Mouse (Mus musculus) liver, adult (tissue): ENCODE data around the gene Stk11ip.

Experiments
- GATA4 ChIP-seq: IDR thresholded peaks from 2 replicates; pipeline ENCODE4 v1.6.1; 2014; ENCODE audit warnings: mild to moderate bottlenecking, low read length; ENCODE audit not compliant: insufficient replicate concordance

Stk11ip gene

DNA sequence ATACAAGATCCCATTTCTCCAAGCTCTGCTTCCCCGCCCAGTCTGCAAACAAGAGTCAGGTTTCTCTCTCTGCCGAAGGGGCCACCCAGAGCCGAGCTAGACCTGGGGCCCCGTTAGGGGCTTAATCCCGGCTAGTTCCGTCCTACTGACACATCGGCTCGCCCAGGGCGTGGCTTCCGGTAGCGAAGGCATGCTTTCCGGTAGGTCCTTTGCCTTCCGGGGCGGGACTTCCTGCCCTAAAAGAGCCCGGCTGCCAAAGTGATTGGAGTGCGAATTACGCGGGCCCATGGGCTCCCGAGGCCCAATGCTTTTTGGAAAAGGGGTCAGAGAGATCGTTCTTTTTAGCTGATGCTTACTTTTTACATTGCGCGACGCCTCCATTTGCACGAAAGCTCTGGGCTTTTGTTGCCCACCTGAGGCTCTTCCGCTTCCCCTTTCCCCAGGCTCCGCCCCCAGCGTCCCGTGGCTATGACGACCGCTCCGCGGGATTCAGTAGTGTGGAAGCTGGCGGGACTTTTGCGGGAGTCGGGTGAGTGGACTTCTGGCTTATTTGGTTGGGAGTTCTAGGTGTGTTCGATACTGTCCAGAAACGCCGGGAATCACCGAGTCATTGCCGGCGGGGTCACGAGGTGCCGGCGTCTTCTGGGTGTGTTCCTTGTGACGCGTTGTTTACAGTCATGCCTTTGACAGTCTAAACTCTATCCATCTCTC is at the start of gene Stk11ip:
Gene Stk11ip, plus strand, starts transcription at position 209 of the 711 bp plus-strand sequence.
- no peak for TF ChIP-seq GATA4

DNA sequence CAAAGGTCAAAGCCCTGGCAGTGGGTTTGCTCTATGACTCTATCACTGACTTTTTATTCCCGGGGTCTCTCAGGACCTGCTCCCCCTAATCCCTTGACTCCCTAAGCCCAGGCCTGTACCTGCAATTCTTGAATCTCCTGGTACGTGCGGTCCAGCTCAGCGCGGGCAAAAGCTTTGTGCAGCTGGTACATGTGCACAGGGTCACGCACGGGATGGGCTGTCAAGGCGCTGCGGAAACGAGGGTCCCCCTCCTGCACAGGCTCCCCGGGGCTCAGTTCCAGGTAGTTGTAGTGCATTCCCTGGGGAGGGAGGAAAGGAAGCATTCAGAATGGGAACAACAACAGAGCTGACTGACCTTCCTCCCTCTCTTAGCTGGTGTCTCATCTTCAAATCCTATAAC is 44.9 kb upstream of the Stk11ip start:
- TF ChIP-seq GATA4: no peak

DNA sequence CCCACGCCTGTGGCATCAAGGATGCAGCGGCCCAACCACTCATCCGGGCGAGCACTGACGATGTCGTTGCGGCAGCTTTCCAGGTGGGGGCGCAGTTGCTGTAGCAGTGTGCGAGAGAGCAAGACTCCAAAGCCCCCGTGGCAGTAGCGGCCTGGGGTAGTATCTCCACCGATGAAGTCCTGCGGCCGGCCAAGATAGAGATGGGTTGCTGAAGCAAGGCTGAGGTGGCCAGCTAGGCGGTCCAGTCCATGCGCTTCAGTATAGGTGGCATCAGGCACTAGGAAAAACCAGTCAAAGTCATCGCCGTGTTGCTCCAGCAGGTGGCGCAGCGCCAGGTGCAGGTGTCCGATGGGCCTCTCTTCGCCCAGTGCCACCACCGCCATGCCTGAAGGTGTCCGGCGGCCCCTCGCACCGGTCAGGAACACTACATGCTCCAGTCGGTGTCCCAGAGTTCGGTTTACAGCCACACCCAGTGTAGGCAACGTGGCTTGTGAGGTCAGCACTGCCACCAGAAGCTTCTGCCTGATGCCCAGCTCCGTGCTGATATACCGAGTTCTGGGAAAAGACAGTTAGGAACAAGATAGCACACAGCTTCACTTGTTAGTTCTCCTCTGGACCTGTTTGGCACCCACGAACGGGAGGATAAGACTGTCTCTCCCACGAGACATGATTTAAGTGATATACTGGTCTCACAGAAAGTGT is 43.9 kb upstream of the Stk11ip start:
- TF ChIP-seq GATA4: no peak

DNA sequence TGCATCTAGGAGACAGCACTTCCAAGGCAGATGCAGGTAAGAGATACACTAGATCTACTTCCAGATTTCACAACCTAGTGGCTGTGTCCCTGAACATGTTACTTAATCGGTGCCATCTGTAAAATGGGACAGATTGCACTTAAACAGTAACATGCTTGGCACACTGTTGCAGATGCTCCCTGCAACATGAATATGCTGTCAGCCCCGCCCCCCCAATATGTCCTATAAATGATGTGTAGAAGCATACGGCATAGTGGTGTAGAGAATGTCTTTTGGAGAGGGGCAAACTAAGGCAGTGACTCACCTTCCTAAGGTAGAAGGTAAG is 43.4 kb upstream of the Stk11ip start:
- no peak for TF ChIP-seq GATA4

DNA sequence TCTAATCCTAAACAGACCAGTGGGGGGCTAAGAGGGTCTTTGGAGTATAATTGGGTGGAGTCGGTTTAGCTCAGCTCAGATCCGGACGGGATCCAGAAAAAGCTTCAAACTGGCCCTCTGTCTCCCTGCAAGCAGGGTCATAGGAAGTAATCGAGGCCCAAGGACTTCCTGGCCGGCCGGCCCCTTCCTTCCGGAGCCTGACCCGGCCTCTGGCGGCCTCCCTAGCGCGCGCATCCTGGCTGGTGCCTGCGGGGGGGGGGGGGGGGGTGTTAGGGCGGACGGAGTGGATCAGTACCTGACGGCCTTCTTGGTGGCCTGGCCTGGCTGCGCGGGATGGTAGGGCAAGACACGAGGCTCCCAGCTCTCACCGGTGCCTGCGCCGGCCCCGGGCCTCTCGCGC is 42.8 kb upstream of the Stk11ip start:
- TF ChIP-seq GATA4: no peak

DNA sequence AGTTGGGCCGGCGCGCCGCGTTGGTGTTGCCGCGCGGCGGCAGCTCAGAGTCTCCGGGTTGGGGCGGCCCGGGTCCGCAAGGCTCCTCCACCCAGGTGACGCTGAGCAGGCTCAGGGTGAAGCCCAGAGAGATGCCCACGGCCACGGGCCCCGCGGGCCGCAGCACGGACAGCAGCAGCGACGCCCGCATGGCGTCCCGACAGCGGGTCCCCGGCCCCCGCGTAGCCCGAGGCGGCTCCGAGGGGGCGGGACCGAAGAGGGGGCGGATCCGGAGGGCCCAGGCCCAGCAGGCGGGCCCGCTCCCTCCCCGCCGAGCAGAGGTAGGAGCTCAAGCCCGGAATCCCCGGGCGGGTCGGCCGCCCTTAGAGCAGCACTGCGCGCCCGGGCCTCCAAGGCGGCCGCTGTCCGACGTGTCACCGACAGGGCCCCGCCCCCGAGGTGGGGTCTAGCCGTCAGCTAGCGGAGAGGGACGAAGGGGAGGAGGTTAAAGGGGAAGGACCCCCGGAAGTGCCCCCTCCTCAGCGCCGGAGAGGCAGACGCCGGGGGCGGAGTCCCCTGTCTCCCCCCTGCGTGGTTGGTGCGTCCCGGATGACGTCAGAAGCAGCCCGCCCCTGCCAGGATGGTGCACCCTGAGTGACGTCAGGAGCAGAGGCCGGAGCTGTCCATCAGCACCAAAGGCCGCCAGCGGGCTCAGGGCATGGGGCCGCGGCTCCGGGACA is 42.3 kb upstream of the Stk11ip start, which contains the start of the genes Chpf and Tmem198:
Gene Chpf, minus strand, starts transcription at position 392 of the 719 bp plus-strand sequence.
Gene Tmem198, plus strand, starts transcription at position 617 of the 719 bp plus-strand sequence.
- no peak for TF ChIP-seq GATA4

DNA sequence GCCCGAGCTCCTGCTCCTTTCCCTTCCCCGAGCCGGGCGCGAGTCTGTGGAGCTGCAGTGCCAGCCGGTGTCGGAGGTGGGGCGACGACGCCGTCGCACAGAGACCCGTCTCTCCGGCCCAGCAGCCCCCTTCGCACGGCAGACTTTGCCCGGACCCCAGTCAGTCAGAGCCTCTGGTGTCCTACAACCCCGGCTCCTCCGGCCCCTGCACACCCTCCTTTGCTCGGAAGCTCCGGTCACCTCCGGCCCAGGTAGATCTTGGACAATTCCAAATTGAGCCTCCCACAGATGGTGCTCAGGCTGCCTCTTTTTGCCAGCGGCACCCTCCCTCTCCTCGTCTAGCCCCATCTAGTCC is 41.7 kb upstream of the Stk11ip start:
- TF ChIP-seq GATA4: no peak

DNA sequence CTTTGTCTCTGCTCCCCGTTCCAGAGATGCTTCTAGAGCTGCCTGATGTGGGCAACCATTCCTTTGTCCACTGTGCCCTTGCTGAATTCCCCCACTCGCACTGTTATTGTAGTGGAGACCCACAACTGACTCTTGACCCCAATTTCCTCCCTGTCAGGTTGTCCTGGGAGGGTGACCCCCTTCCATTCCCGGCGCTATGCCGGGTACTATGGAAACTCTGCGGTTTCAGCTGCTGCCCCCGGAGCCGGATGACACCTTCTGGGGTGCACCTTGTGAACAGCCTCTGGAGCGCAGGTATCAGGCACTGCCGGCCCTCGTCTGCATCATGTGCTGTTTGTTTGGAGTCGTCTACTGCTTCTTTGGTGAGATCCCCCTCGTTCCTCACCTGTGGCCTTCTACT is 41.3 kb upstream of the Stk11ip start:
- no peak for TF ChIP-seq GATA4

DNA sequence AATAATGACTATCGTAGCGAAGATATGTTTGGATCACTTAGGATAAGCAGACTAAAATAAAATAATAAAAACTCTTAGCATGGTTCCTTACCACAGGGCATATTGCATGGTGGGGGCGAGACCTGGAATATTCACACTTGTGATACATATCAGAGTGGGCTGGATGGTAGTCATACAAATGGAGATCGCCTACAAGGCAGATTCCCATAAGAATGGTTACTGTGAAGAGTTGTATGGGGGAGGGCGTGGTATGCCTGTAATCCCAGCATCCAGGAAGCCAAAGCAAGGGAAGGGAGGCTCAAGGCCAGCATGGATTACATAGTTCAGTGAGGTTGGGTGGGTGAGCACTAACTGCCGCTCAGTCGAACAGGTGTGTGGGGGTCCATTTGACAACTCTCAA is 40.6 kb upstream of the Stk11ip start:
- TF ChIP-seq GATA4: no peak

DNA sequence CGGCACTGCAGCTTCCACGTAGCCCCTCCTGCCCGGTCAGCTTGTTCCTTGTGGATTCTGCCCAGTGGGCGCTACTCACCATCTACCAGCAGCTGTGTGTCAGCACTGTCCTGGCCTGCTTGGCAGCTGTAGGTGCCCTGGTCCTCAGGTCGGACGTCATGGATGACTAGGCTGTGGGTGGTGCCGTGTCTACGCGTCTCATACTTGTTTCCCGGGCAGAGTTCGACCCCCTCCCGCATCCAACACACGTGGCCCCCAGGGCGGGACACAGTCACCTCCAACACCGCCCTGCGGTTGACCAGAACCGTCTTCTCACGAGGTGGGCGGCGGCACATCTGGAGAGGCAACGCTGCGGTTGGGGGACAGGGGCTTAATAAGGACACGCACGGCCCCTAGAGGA is 34.8 kb upstream of the Stk11ip start:
- no peak for TF ChIP-seq GATA4

DNA sequence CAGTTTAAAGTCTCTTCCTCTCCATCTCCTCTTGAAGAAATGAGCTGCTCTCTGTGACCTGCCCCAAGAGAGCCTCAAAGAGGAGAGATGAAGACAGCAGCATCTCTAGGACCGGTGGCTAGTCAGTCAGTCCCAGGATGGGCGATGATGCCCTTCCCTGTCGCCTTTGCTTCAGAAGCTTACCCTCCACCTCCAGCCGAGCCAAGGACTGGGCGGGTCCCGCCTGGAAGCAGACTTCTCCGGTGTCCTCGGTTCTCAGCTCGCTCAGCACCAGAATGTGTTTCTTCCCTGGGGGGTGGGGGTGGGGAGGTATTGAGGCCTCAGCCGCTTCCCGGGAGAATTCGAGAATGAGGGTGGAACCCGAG is 34.3 kb upstream of the Stk11ip start:
- no peak for TF ChIP-seq GATA4

DNA sequence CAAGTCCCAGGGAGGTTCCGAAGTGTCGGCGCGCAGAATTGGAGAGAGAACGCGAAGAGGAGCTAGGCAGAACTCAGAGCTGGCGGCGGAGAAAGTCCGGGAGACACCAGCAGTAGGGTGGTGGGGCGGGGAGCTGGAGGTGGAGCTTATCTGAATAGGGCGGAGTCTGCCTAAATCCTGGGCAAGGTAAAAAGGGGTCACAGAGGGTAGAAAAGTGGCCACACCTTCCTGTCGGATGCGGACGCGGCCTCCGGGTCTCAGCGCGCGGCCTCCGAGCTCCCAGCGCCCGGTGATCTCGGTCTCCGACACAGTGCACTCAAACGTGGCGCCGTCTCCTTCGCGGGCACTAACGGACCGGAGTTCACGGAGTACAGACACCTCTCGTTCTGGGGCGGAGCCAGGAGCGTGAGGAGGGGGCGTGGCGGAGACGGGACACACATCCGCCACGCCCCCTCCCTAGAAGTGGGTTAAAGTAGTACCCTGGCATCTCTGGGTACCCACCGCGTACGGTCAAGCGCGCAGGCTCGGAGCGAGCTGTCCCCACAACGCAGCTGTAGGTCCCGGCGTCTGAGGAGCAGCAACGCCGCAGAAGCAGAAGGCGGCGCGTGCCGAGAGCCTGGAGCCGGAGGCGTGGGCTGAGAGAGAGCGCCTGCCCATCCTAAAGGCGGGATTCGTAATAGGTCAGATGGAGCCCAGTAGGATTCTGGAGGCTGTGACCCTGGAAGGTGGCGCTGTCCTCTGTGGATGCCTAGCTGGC is 33.7 kb upstream of the Stk11ip start:
- TF ChIP-seq GATA4: no peak

DNA sequence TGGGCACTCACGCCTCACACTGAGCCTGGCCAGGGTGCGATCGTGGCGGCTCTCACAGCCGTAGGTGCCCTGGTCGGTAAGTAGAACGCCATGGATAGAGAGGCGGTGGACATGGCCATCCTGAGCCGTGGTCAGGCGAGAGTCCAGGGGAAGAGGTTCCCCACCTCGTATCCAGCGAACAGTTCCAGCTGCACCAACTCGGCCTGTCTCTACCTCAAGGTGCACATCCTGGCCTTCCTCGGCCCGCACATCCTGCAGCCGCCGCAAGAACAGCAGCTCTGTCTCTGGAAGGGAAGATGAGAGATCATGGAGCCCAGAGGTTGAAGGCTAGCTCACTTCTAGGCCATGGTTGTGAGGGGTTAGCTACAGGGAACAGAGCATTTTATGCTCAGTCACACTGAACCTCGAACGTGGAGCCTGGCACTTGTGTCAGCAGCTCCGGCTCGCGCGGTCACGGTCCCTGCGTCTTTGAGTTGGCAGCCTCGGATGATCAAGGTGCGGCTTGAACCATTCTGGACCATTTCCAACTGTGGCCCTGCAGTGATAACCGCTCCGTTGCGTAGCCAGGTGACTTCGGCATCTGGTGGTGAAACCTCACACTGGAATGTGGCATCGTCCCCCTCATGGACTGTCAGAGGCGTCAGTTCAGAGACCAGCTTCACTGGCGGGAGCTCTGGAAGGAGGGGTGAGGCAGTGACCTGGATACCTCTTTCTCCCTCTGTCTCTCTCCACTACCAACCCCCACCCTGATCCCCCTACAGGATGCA is 30.4 kb upstream of the Stk11ip start:
- TF ChIP-seq GATA4: no peak

DNA sequence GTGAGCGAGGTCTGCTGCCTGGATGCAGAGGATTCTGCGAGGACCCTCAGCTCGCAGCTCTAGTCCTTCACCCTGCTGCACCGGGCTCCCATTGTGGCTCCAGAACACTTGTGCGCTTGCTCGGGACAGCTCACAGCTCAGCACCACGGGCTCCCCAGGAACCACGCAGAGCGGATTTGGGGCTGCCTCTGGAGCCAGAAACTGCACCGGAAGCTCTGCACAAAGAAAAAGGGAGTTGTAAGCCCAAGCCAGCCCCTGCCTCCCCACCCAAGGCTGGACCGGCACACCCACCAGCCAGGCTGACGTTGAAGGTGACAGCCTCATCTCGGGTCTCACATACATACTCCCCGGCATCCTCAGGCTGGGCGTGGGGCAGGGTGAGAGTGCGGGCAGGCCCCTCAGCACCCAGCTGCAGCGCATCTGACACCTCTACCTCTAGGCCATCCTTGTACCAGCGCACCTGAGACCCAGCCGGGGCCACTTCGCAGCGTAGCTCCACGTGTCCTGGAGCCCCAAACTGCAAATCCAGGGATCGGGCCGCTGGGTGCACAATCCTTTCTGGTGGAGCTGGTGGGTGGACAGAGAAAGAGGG is 28.7 kb upstream of the Stk11ip start:
- no peak for TF ChIP-seq GATA4
